Mouse (Mus musculus) kidney, adult 2 months (tissue): ENCODE data around the gene Zic1.

Source experiments
- CTCF ChIP-seq: fragments of 200-500 bp; conservative IDR thresholded peaks from 2 replicates; pipeline ENCODE4 v1.5.1; 2011; ENCODE audit warnings: low read depth, mild to moderate bottlenecking, control low read depth, low read length, moderate library complexity, mixed read lengths; ENCODE audit not compliant: insufficient read depth, insufficient read length
- POLR2A ChIP-seq: fragments of 200-500 bp; IDR thresholded peaks from one replicate; pipeline ENCODE4 v1.6.1; 2011; ENCODE audit warnings: low read depth, low read length, control low read depth

DNA sequence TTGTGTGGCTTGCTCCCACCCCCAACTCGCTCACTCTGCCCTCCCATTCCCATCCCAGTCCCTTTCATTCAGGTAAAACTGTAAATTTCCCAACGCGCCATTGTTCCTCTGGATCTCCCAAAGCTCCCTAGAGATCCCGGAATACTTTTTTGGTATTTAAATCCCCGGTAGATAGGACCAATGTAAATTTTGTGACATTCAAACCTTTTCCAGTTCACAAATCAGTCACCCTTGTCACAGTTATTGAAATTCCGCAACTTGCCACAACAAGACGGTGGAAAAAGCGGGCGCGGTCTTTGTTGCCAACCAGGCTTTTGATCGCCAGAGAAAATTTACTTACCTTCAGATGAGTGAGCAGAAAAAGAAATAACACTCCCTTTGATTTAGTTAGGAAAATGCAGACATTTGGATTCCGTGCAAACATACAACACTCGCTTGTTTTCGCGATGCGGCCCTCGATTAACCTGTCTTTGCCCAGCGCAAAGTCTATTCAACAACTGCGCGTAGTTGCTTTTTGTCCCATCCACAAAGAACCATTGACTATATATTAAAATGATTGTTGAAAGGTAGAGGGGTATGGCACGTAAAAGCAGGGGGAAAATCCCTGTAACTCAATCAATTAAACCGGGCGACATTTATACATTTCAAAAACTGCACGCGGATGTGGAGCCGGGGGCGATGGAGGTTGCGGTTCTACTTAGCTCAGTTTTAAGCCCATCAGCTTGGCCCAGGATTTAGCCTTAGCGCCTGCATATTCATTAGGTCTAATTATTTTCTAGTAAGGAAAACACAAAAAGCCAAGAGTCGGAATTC, 1.6 kb upstream of the Zic1 start:
- TF ChIP-seq POLR2A (no peak), CTCF (no peak)
